Mouse (Mus musculus): Measurements from ENCODE around the gene Ccdc113.
A peak's percentile ranks its signal among the peaks of the same experiment; 100 is the strongest.

Ccdc113 gene

GRCm38 (mm10) chr8:95533584-95534387, at the start of gene Ccdc113:
TSS of gene Ccdc113 (plus strand) at chr8:95534085.
- DNase-seq (ENCODE audit: low read depth), result peak; percentile 19

- DNase-seq (ENCODE audit: low read depth), result no peak
These were observed 45.8 kb upstream of the Ccdc113 start for GRCm38 (mm10) chr8:95487800-95488697.

GRCm38 (mm10) chr8:95488698-95489332, 45.1 kb upstream of the Ccdc113 start:
- DNase-seq (ENCODE audit: low read depth), result peak; percentile 62

- DNase-seq (ENCODE audit: low read depth), result no peak
These were observed 43.9 kb upstream of the Ccdc113 start, which contains the start of gene Csnk2a2 for GRCm38 (mm10) chr8:95490006-95490405. TSS of gene Csnk2a2 (minus strand) at chr8:95490039.

GRCm38 (mm10) chr8:95492057-95492456, 41.8 kb upstream of the Ccdc113 start:
- no peak for DNase-seq (ENCODE audit: low read depth)

- no peak for DNase-seq (ENCODE audit: low read depth)
These were observed 38.4 kb upstream of the Ccdc113 start for GRCm38 (mm10) chr8:95495444-95495843.

- no peak for DNase-seq (ENCODE audit: low read depth)
These were observed 37.5 kb upstream of the Ccdc113 start for GRCm38 (mm10) chr8:95496420-95496819.

GRCm38 (mm10) chr8:95497821-95498220, 36.1 kb upstream of the Ccdc113 start:
- no peak for DNase-seq (ENCODE audit: low read depth)

GRCm38 (mm10) chr8:95499266-95500064, 34.4 kb upstream of the Ccdc113 start:
- DNase-seq (ENCODE audit: low read depth), result no peak

GRCm38 (mm10) chr8:95500436-95500835, 33.4 kb upstream of the Ccdc113 start:
- no peak for DNase-seq (ENCODE audit: low read depth)

- no peak for DNase-seq (ENCODE audit: low read depth)
These were observed 31.5 kb upstream of the Ccdc113 start for GRCm38 (mm10) chr8:95502431-95502830.

GRCm38 (mm10) chr8:95504835-95505234, 29.1 kb upstream of the Ccdc113 start:
- DNase-seq (ENCODE audit: low read depth), result no peak

- no peak for DNase-seq (ENCODE audit: low read depth)
These were observed 28.3 kb upstream of the Ccdc113 start for GRCm38 (mm10) chr8:95505606-95506005.

GRCm38 (mm10) chr8:95506245-95506644, 27.6 kb upstream of the Ccdc113 start:
- DNase-seq (ENCODE audit: low read depth), result no peak

GRCm38 (mm10) chr8:95512257-95512656, 21.6 kb upstream of the Ccdc113 start:
- DNase-seq (ENCODE audit: low read depth), result no peak

GRCm38 (mm10) chr8:95513219-95513618, 20.7 kb upstream of the Ccdc113 start:
- DNase-seq (ENCODE audit: low read depth), result no peak

- no peak for DNase-seq (ENCODE audit: low read depth)
These were observed 17.0 kb upstream of the Ccdc113 start for GRCm38 (mm10) chr8:95516928-95517327.

GRCm38 (mm10) chr8:95523991-95524390, 9.9 kb upstream of the Ccdc113 start:
- no peak for DNase-seq (ENCODE audit: low read depth)

GRCm38 (mm10) chr8:95528194-95528593, 5.7 kb upstream of the Ccdc113 start:
- no peak for DNase-seq (ENCODE audit: low read depth)

GRCm38 (mm10) chr8:95528750-95529310, 5.1 kb upstream of the Ccdc113 start:
- DNase-seq (ENCODE audit: low read depth), result no peak

- DNase-seq (ENCODE audit: low read depth), result no peak
These were observed 1.7 kb upstream of the Ccdc113 start for GRCm38 (mm10) chr8:95532206-95532605.

Measured in c-Kit-positive CD71-positive TER-119-negative erythroid progenitor cells, embryonic 14.5 days (primary cell).